Mouse (Mus musculus): ENCODE results near the gene Mta2.
"Not testable (repeated sequence)": the region's sequence is repeated elsewhere in the genome, so short reads cannot be mapped to it uniquely, and the experiment has no call there.

The Mta2 gene

DNA sequence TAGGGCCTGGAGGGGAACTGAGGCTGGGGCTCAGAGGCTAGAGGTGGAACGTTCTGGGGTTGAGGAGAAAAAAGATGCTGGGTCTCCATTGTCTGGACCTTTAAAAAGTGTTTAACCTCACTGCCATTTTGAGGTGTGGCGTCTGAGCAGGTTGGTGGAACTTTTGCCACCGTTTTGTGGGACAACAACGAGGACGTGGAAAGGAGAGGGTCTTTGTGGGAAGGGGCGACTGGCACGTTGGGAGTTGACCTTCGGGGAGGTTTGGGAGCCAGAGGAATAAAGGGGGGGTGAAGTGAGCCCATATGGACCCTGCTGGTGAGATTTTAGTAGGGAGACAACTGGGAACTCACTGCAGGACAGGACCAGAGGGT lies 25.7 kb downstream of the Mta2 start:
- DNase-seq (ENCODE audit: low spot score) = no peak

DNA sequence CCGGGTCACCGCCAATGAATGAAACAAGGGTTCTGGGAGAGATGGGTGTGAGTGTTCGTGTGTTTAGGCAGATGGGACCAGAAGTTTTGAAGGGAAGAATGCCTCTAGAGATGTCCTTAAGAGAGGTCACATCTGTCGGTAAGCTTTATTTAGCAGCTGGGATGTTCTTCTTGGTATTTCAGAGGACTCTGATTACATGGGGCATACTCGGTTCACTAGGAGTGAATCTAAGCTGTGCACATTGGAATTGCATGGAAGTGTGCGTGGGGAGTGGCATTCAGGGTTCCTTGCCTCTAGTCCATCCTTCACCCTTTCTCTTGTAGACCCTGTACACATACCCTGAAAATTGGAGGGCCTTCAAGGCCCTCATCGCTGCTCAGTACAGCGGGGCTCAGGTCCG lies 26.2 kb downstream of the Mta2 start:
- DNase-seq (ENCODE audit: low spot score) = no peak

DNA sequence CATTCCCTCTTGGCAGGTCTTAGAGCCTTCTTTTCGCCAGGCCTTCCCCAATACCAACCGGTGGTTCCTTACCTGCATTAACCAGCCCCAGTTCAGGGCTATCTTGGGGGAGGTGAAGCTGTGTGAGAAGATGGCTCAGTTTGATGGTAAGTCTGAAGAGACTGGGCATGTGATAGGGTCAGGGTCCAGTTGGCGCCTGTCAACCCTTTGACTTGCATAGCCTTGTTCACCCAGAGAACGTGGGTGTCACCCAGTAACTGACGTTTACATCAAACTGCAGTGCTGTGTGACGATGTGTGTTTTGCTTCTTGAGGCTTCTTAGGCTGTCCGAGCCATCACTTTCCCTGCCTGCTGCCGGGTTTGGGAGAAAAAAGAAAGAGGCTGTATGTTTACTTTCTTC lies 30.8 kb downstream of the Mta2 start:
- not testable (repeated sequence) for DNase-seq (ENCODE audit: low spot score)

DNA sequence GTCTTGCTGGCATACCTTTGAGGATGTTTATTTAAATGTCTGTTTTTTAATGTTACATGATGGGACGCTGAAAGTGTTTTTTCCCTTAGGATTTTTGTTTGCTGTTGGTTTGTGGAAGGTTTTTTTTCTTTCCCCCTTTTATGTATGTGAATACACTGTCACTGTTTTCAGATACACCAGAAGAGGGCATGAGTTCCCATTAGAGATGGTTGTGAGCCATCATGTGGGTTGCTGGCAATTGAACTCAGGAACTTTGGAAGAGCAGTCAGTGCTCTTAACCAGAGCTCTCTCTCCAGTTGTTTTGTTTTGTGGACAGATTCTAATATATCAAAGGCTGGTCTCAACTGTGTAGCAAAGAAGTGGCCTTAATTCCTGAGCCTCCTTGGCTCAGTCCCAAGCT lies 33.0 kb downstream of the Mta2 start:
- no peak for DNase-seq (ENCODE audit: low spot score)

DNA sequence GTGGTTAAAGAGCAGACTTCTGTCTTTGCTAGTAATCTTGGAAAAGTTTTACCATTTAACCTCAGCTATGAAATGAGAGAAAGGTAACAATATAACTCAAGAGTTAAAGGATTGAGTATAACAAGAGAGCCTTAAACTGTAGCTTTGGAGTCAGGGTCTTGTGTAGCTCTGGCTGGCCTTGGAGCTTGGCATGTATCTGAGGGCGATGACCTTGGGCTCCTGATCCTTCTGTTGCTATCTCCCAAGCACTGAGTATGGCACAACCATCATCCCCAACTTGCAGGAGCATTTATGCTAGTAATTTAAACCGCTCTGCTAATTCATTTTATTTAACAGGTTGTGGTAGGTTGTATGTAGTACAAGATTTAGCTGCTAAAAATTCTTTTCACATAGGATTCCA lies 33.8 kb downstream of the Mta2 start:
- no peak for DNase-seq (ENCODE audit: low spot score)

DNA sequence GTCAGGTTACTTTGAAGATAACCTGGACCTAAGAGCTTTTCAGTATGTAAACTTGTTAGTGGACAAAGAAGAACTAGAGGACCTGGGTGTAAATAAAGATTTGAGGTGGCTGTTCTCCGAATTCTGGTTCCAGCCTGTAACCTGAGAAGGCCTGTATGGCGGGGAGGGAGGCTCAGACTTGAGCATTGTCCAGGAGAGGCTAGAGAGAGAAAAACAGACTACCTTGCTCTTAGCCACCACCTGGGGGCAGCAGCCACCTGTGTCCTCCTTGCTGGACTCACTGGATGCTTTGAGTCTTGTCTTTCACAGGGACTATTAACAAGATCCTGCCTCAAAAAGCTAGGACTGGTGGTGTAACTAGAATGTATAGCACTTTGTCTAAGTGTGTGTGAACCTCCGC lies 34.9 kb downstream of the Mta2 start:
- DNase-seq (ENCODE audit: low spot score) = no peak

DNA sequence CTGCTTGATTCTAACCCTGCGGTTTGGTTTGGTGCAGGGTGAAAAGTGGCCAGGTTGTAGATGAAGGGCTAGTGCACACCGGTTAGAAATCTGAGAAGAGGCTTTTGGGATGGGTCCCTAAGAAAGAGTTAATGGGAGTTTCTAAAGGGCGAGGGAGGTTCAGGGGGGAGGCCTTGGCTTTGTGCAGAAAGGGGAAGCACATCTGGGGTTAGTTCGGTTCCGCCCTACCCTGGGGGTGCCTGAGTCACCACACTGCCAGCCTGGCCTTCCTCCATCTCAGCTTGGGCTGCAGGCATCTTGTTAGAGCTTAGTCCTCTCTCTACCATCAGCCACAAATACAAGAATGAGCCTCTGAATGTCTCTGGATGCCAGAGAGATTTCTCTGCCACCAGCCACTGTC lies 39.1 kb downstream of the Mta2 start:
- DNase-seq (ENCODE audit: low spot score) = no peak

DNA sequence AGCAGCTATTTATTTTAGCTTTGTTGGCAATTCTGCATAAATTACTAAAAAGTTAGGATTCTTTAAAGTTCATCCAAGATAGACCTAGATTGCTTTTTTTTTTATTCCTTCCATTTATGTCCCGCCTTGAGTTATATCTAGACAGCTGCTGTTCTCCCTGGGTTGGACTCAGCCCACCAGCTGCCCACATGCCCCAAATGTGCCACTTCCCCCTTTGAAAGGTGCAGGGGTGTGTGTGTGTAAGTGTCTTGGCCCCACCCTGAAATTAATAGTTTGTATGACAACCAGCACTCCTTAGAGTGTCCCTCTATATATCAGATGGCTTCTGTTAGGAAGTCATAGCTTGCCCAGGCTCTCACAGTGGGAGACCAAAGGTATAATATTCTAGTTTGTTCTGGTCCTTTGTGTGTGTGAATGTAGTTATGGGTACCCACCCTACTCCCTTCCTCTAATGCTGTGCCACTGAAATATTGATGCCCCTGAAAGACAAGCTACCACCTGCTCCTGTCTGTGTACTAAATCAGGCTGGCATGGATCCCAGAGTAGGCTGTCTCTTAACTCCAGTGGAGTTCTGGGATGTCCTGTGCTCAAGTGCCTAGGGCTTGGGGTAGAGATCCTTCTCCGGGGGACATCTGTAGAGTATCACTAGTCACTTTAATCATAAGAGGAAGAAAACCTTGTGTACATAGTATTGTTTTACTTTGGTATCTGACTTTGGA lies 39.9 kb downstream of the Mta2 start:
- DNase-seq (ENCODE audit: low spot score) = no peak

DNA sequence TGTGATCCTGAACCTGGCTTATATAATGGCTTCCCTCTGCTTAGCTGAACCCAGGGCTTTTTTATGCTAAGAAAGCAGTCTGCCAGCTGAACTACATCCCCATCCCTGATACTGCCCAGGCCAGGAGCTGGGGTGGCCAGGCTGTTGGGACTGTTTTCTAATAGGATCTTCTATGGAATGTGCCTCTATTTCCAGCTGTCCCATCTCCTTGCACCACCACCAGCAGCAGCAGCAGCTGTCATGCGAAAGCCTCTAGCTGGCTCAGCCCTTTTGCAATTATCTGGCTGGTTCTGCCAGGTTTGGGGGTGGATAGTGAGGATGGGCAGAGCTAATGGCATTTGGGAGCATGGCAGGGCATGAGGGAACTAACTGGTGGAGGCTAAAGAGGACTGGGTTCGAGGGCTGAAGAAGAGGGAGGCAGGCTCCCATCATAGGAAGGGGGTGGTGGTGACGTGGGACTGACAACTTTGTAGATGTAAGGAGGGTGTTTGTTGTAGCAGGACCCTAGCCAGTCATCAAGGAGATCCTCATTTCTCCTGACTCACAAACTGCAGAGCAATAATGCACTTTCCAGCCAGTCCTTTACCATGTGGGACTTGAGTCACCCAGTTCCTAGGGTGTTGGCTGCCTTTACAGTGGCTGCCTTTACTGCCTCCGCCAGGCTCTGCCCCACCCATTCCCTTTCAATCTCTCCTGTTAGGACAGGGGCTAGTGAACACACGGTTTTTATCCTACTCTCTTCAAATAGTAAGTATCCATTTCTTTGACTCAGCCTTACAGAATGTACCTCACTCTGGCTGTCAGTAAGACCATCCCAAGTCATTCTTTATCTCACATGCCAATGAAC lies 40.9 kb downstream of the Mta2 start:
- no peak for DNase-seq (ENCODE audit: low spot score)

DNA sequence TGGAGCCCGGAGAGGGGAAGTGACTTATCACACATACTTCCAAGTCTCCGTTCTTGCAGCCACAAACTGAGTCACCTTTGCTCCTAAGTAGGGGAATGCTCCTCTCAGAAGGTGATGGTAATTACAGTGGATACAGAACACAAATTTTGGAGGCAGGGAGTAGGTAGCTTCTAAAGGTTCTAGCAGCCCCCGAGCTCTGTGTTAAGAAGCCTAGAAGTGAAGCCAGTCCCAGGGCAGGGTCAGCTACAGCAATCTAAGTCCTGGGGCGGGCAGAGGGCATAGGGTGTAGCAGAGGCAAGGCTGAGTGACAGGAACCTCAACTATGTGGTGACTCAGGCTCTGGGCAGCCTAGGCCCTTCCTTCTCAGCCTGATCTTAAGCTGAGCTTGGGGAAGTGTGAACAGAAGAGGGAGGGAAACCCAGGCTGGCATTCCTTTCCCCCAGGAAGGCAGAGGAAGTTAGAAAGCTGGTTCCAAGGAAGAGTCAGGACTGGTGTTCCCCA lies 41.5 kb downstream of the Mta2 start:
- no peak for DNase-seq (ENCODE audit: low spot score)

DNA sequence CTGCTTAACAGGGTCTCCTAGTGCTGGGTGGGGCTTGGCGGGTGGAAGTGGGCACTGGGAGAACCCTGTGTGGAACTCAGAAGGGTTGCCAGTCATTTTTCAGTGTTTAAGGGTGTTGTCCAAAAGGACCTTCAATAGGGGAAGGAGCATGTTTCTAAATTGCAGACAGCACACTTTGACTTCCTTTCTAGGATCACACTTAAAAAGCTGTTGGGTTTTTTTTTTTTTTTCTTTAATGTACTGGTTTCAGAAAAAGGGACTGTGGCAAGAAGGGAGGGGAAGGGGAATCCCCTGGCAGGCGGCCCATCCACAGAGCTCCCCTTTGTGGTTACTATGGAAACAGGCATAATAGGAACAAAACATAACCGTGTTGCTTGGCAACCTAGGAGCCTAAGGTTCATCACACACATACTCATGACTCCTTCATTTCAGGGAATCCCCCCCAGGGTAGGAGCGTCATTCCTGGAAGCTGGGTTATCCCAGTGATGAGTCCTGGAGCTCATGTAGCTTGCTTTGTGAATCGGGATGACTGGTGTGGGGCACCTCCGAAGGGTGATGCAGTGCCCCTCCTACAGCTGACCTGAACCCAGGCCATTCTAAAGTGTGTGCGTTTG lies 42.7 kb downstream of the Mta2 start:
- DNase-seq (ENCODE audit: low spot score) = peak; percentile 61

DNA sequence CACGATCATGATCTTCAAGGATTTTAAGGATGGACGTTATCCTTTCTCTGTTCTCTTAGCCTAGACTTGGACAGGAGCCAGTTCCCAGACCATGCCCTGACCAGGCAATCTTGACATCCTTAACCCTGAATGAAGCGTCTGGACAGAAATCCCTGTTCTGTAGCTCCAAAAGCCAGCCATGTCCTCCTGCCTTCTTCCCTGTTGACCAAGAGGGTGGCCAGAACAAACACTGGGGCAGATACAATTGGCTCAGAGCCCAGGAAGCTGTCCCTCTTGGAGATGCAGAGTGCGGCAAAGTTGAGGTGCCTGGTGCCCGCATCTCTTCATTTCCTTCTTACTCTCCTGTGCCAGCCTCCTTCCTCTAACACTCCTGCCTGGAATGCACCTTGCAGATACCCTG lies 44.2 kb downstream of the Mta2 start:
- DNase-seq (ENCODE audit: low spot score) = no peak

DNA sequence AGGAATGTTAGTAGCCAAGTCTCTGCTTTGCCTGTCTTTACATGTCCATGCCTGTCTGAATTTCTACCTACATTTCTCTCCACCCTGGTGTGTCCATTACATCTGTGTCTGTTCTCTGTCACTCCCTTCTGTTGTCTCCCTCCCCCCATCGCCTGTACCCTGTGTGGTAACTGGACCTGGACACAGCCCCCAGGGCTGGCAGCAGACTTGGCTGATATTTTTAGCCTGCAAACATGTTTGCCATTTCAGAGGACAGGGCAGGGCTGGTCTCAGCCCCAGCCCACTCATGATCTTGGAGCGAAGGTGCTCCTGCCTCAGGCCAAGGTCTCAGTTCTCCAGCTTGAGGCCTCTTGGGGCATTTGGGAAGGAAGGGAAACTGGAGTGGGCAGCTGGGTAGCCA lies 46.1 kb downstream of the Mta2 start:
- DNase-seq (ENCODE audit: low spot score) = no peak

DNA sequence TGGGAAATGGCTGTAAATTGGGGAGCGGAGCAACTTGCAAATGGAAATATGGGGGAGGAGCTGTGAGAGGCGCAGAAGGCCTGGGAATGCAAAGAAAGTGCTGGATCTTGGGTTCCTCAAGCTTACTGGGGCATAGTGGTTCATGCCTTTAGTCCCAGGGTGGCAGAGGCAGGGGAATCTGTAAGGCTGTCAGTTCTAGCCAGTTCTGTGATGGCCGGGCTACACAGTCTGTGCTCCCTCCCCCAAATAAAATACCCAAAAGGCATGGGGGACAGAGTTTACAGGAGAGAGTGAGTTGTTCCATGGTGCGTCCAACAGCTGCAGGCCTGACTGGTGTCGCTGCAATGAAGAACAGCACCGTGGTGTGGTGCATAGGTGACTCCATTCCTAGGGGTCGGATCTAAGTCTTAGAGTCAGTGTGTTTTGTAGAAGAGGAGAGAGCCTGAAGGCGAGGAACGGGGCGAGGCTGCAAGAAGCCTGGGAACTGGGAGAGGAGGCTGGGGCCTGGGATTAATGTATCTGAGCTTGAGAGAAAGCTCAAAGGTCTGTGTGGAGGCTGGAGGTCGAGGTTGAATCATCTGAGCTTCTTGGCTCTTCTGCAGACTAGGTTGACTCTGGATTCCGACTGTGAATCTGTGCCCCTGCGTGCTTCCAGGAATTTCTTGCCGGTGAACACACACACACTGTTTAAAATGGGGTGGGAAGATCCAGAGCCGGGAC lies 46.8 kb downstream of the Mta2 start:
- DNase-seq (ENCODE audit: low spot score) = no peak

DNA sequence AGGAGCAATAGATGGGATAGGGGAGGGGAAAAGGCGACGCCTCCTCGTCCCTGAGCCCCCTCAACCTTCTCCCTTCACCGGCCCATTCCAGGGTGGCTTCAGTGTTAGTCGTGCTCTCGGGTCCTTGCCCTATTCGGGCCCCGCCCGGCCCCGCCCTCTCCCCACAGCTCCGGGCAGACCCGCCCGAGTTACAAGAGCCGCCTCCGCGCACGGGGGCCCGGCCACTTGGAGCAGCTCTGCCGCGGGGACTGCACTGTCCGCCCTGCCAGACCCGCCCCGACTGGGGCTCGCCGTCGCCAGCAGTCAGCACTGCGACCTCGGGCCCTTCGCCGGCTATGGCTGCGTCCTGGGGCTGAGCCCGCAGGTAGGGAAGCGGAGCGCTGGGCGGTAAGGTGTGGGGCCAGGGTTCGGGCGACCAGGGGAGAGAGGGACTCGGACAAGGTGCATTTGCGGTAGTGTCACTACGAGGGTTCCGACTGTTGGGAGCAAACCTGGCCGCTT lies 47.4 kb downstream of the Mta2 start, which contains the start of gene Ahnak:
Ahnak (plus strand) TSS at position 219 of the 501 bp plus-strand sequence.
- DNase-seq (ENCODE audit: low spot score) = no peak

DNA sequence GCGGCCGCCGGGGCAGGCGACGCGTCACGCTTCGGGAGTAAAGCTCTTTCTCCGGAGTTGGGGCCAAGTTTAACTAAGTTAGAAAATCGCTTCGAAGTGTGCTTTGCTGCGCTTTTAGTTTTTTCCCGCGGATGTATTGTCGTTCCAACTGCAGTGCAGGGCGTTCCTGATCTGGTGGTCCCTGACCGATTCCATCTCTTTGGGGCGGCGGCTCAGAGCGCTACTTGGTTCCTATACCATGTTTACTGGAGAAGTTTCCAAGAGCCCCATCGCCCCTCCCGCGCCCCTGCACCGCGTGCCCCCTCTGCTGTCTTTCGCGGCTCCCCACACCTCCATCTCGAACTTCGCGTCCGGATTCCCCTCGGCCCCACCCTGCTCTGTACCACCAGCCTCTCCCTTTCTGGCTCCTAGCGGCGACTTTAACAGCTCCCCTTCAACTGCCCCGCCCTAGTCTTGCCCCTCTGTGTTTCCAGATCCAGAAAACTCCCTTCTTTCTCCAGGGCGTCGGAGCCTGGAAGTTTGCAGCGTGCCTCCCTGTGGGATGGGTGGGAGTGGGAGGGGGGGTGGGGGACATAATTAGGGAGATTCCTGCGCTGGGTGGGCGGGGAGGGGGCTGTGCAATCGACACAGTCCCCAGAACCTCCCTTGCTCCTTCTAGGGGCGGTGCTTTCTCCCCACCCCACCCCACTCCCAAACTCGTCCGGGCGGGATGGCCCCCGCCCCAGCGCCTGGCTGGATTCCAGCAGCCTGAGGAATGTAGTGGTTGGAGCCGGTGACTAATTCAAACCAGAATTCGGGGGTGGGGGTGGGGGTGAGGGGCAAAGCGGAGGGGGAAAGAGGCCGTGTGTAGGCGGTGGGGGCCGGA lies 48.1 kb downstream of the Mta2 start:
- DNase-seq (ENCODE audit: low spot score) = no peak

DNA sequence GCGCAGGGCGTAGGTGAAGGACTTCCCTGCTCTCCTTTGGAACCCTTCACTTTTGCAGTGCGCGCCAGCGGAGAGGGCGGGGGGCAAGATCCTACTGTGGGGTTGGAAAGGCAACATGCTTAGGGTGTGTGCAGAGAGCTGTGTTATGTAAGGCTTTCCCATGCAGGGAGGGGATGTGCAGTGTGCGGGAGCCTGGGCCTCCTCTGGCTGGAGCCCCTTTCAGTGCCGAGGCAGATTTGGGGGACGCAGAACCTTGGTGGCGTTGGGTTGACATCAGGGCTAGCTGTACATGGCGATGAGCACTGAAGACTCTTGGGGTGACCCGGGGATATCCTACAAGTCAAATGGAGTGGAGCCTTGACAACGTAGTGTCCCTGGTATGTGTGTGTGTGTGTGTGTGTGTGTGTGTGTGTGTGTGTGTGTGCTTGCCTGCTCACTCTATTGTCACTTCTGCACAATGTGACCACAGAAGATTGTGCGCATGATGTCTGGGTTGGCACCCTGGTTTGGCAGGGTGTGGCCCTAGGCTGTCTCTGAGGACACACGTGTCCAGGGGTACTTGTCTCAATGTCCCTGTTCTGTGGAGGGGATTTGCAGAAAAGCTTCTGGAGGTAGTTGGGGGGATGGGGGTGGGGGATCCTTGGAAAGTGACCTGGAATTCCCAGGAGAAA lies 48.9 kb downstream of the Mta2 start:
- no peak for DNase-seq (ENCODE audit: low spot score)

DNA sequence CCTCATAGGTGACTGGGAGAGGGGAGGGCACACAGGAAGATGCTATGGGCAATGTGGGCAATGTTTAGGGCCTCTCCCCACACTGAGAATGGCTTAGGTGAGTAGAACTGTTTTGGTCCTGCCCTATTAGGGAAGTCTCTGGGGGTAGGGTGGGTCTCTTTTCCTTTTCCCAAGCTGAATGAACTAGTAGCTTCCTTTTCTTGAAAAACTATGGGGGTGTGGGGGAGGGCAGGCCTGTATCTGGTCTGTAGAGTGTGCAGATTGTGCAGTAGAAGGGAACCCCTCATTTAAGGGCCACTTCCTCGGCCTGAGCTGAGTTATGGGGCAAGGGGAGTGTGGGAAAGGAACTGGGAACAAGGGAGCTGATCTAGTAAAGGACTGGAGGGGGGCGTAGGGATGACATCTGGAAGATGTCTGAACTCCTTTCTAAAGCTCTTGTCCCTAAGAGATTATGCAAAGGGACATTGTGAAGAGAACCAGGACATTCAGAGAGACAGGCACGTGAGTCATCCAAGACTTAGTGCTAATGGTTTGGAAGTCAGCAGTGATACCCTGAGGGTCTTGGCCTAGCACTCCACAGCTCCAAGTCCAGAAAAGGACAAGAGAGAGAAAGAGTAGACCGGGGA lies 49.7 kb downstream of the Mta2 start:
- no peak for DNase-seq (ENCODE audit: low spot score)

DNA sequence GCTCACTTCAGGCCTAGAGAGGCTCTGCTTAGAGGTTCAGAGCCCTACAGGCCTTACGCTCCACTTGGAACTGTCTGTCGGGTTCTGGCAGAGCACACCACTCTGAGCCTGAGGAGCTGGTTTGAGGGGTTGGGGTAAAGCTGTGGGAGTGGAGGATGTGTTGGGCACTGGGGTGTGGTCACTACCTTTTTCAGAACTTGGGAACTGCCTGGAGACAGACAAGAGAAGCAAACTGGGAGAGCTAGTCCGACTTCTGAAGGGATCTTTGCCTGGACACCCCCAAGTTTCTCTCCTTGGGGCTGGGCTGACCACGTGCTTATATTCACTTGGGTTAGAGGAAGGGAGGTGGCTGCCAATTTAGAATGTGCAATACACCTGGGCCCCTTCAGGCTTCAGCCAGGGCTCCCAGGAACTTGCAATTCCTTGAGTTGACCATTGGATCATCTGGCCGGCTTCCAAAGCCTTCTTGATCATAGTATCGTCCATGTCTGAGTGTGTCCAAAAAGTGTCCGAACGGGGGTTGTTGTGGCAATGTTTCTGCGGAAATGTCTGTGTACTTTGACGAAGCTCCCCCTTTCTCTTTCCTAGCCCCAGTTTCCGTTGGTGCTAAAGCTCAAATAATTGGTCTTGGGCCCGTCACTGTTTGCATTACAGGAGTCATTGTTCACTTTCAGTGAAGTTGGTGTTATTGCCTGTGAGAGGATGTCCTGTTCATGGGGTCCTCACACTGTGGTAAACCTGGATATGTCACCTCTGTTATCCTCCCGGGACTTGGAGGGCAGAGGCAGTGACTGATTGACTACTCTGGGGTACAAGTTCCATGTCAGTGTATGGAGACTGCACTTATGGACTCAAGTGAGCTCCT lies 50.4 kb downstream of the Mta2 start:
- no peak for DNase-seq (ENCODE audit: low spot score)

All from spleen, adult 12 weeks (tissue).